Mouse (Mus musculus) CD4-positive, CD25-positive, alpha-beta regulatory T cell (primary cell): ENCODE data around the gene Ppbp. TPM values are rescaled to one million over a fixed set of nuclear protein-coding genes. Genes with fewer than 3 reads are reported as not detected.

Experiments
- polyA plus RNA-seq: library from polyadenylated mRNA; unstranded; fragments of 100-300 nt; shearing (Covaris generic); gene quantifications from one replicate; pipeline ENCODE4 v1.2.1, GENCODE M21; 2017

Gene Ppbp
- 0.22 TPM for polyA plus RNA-seq

GRCm38 (mm10) chr5:90768218-90768617, at the start of gene Ppbp:
Ppbp (plus strand) TSS chr5:90768518.

GRCm38 (mm10) chr5:90759077-90760065, 8.9 kb upstream of the Ppbp start, which contains the start of gene Cxcl5:
Cxcl5 (plus strand) TSS chr5:90759360.

GRCm38 (mm10) chr5:90771880-90772653, 3.7 kb downstream of the Ppbp start, which contains the start of gene Pf4:
Pf4 (plus strand) TSS chr5:90772435.

GRCm38 (mm10) chr5:90785659-90786588, 17.6 kb downstream of the Ppbp start, which contains the start of gene Cxcl3:
Cxcl3 (plus strand) TSS chr5:90786103.

GRCm38 (mm10) chr5:90794195-90794625, 25.9 kb downstream of the Ppbp start, which contains the start of gene Cxcl15:
Cxcl15 (plus strand) TSS chr5:90794534.

Other genes starting within 250 kb of the Ppbp start
- gene Afm, start 249.6 kb upstream of the Ppbp start, polyA plus RNA-seq, result 0.11 TPM
- gene 5830473C10Rik, start 207.4 kb upstream of the Ppbp start, polyA plus RNA-seq, result not detected
- 0.48 TPM for gene Rassf6, start 127.9 kb upstream of the Ppbp start, polyA plus RNA-seq
- not detected for gene Cxcl5, start 9.2 kb upstream of the Ppbp start, polyA plus RNA-seq
- not detected for gene Pf4, start 3.9 kb downstream of the Ppbp start, polyA plus RNA-seq
- 0.38 TPM for gene Cxcl3, start 17.6 kb downstream of the Ppbp start, polyA plus RNA-seq
- gene Cxcl15, start 26.0 kb downstream of the Ppbp start, polyA plus RNA-seq, result not detected
- gene Cxcl1, start 122.7 kb downstream of the Ppbp start, polyA plus RNA-seq, result not detected
- 0.87 TPM for gene Cxcl2, start 135.4 kb downstream of the Ppbp start, polyA plus RNA-seq
- 16.6 TPM for gene Mthfd2l, start 162.6 kb downstream of the Ppbp start, polyA plus RNA-seq